Mouse (Mus musculus) embryonic facial prominence, embryonic 11.5 days (tissue): ENCODE data around the gene Msn. TPM values are rescaled to one million over a fixed set of nuclear protein-coding genes. Genes with fewer than 3 reads are reported as not detected.
A peak's percentile ranks its signal among the peaks of the same experiment; 100 is the strongest.
"Not testable (repeated sequence)": the region's sequence is repeated elsewhere in the genome, so short reads cannot be mapped to it uniquely, and the experiment has no call there.

Experiments
- ATAC-seq: fragments of 200-750 bp; cut with Nextera tagmentation; replicated peaks from 2 replicates; pipeline ENCODE4 v1.8.0; 2017; ENCODE audit warnings: low read depth; ENCODE audit not compliant: insufficient number of reproducible peaks, low FRiP score, low TSS enrichment
- DNase-seq: peaks from one replicate; pipeline ENCODE4 v3.0.0-alpha.2; 2015; ENCODE audit warnings: low spot score
- H3K27ac ChIP-seq: fragments of 300-500 bp; sonication (generic); replicated peaks from 2 replicates; pipeline ENCODE4 v1.5.1; 2014; ENCODE audit warnings: mild to moderate bottlenecking, low read depth, low read length, control low read depth
- H3K27me3 ChIP-seq: fragments of 300-500 bp; sonication (generic); 2 replicates; pipeline ENCODE4 v1.6.1; 2014; ENCODE audit warnings: mild to moderate bottlenecking, low read length, moderate library complexity, mixed read lengths; ENCODE audit not compliant: control insufficient read depth, insufficient read depth
- H3K36me3 ChIP-seq: fragments of 300-500 bp; sonication (generic); replicated peaks from 2 replicates; pipeline ENCODE4 v1.6.1; 2014; ENCODE audit warnings: low read depth, mild to moderate bottlenecking, low read length, moderate library complexity, mixed read lengths; ENCODE audit not compliant: control insufficient read depth, insufficient read depth
- H3K4me1 ChIP-seq: fragments of 300-500 bp; sonication (generic); 2 replicates; pipeline ENCODE4 v1.6.1; 2014; ENCODE audit warnings: low read length, mixed read lengths; ENCODE audit not compliant: control insufficient read depth, insufficient read depth
- H3K4me2 ChIP-seq: fragments of 300-500 bp; sonication (generic); 2 replicates; pipeline ENCODE4 v1.6.1; 2014; ENCODE audit warnings: low read depth, mild to moderate bottlenecking, control low read depth, low read length, moderate library complexity
- H3K4me3 ChIP-seq: fragments of 300-500 bp; sonication (generic); 2 replicates; pipeline ENCODE4 v1.5.1; 2014; ENCODE audit warnings: low read depth, low read length, control low read depth
- H3K9ac ChIP-seq: fragments of 300-500 bp; sonication (generic); replicated peaks from 2 replicates; pipeline ENCODE4 v1.6.1; 2014; ENCODE audit warnings: mild to moderate bottlenecking, control low read depth, low read length
- H3K9me3 ChIP-seq: fragments of 300-500 bp; sonication (generic); replicated peaks from 2 replicates; pipeline ENCODE4 v1.6.1; 2016; ENCODE audit warnings: mild to moderate bottlenecking, low read length, inconsistent platforms, mixed read lengths; ENCODE audit not compliant: control insufficient read depth
- WGBS: fragments of 180-500 bp; shearing (Covaris S2); extraction: QIAGEN DNeasy Blood & Tissue Kit; methylation state at CpG from one replicate; pipeline ENCODE4 v1.1.7; 2014; 5-methylcytosine and 5-hydroxymethylcytosine counted together
- polyA plus RNA-seq: library from polyadenylated mRNA; unstranded; fragments of >200 nt; fragmentation: Nextera tagmentation; extraction: Ambion mirVana; gene quantifications from 2 replicates; pipeline ENCODE4 v1.2.1, GENCODE M21; 2014

Msn gene
- polyA plus RNA-seq, 1 experiment from 2014 or later = 94.2 TPM

DNA sequence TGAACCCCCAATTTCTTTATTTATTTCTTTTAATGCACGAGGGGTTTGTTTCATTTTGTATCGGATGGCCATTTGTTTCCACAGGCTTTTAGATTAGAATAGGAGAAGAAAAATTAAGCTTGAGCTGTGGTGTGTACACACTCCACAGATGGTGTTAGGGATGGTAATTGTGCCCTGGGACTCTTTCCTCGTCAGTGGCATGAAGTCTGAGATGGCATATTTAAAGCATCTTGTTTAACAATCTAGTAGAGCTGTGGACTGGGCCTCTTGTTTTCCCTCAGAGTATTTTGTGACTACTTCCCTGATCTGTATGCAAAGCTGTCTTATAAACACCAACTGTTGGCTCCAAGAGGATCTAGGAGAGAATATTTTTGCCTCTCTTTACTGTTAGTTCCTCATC lies 57.5 kb downstream of the Msn start:
- no peaks in the 10 kb centered on the region for H3K9me3 ChIP-seq

DNA sequence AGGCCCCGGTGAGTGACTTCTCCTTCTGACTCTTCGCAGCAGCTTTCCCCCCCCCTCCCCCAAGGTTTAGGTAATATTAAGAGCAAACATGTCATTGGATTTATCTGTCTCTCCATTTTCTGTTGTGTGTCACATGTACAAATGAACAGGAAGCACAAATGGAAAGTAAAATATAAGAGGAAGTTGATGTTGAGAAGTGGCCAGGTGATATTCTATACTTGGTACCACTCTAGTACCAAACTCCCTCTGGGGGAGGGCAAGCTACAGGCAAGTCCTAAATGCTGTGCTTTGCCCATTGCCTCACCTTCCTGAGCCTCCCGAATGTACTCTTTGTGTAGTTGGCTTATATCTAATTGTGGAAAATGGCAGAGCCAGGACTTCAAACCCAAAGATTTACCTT lies 62.1 kb downstream of the Msn start:
- Histone ChIP-seq H3K27ac (no peak overlapping the region), H3K36me3 (no peaks in the 10 kb centered on the region), H3K9me3 (no peaks in the 10 kb centered on the region), H3K9ac (no peak overlapping the region), H3K4me2 (no peak overlapping the region), H3K4me3 (no peak overlapping the region), H3K4me1 (no peaks in the 10 kb centered on the region), H3K27me3 (no peaks in the 10 kb centered on the region)
- 93% methylated on average over 3 of the region's 3 CpGs for WGBS
- DNase-seq (no peak), ATAC-seq (no peak)

More for the DNA sequence above, 57.5 kb downstream of the Msn start:
- ATAC-seq = no peak
- 85% methylated on average over 3 of the region's 3 CpGs for WGBS
- Histone ChIP-seq H3K4me2 (no peak overlapping the region), H3K4me1 (no peaks in the 10 kb centered on the region), H3K9ac (no peak overlapping the region), H3K27ac (no peak overlapping the region), H3K36me3 (no peaks in the 10 kb centered on the region), H3K27me3 (no peaks in the 10 kb centered on the region), H3K4me3 (no peak overlapping the region)
- no peak for DNase-seq

DNA sequence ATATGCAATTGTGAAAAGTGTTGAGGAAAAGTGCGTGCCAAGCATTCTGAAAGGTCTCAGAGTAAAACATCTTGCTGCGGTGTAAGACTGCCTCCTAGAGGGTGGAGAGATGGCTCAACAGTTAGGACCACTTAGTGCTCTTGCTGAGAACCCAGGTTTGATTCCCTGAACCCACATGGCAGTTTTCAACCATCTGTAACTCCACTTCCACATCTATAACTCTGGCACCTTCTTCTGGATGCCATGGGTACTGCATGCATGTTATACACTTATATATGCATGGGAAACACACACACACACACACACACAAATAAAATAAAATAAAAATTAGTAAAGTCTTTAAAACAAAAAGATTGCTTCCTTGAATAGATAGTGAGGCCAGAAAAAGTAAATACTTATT lies 66.7 kb downstream of the Msn start:
- Histone ChIP-seq H3K9me3 (no peaks in the 10 kb centered on the region), H3K4me2 (no peak overlapping the region), H3K4me1 (no peaks in the 10 kb centered on the region), H3K9ac (no peak overlapping the region), H3K27ac (no peak overlapping the region), H3K36me3 (no peaks in the 10 kb centered on the region), H3K27me3 (no peaks in the 10 kb centered on the region), H3K4me3 (no peak overlapping the region)
- no peak for ATAC-seq
- WGBS = 83% methylated on average over 2 of the region's 2 CpGs
- peak; percentile 19 for DNase-seq

DNA sequence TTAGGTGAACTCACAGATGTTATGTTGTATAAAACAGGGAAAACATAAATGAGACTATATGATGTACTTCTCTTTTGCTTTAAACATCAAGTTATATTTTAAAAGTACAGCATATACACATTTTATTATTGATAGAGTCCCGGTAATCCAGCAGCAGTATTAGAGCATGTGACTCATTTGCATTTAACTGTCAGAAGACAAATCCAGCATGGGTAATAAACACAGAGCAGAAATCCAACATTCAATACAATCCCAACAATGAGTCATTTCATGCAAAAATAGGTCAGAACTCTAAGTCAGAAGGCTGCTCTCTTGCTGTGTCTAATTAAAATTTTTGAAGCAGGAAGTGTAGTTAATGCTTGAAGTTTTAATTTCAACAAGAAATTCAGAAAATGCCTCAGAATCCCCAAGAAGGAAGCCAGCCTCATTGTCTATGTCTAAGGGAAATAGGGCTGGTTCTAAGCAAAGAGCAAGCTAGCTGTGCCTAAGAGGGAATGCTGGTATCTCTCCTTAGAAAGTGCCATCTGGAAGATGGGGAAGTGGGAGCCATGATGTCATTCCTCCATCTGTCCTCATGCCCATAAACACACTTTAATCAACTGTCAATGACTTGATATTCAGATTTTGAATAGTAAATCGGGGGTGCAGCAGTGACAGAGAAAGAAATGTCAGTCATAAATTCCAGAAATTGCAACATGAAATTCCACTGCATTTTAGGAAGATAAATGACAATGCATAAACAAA lies 76.0 kb downstream of the Msn start:
- H3K4me1 ChIP-seq = no peaks in the 10 kb centered on the region
- no peak for ATAC-seq
- H3K27me3 ChIP-seq = no peaks in the 10 kb centered on the region
- H3K9ac ChIP-seq = no peak overlapping the region
- H3K36me3 ChIP-seq = no peaks in the 10 kb centered on the region
- no peak overlapping the region for H3K27ac ChIP-seq
- no peaks in the 10 kb centered on the region for H3K9me3 ChIP-seq
- DNase-seq = no peak
- no peak overlapping the region for H3K4me3 ChIP-seq
- WGBS = 80% methylated on average over 2 of the region's 2 CpGs
- H3K4me2 ChIP-seq = no peak overlapping the region

DNA sequence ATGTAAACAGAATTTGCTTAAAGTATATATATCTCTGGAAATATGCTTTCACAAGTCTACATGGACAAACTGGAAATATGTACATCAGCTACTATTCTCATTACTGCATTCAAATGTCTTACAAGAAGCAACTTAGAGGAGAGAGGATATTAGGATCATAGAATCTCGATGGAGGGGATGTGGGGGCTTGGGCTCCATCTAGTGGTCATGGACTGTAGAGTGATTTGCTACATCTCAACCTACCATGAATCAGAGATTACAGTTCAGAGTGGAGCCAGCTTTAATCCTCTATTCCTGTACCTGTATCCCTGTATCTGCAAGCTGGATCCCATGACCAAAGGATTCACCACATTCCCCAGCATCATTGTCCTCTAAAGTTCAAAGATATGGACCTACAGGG lies 82.6 kb downstream of the Msn start:
- WGBS = 4% methylated on average over 1 of the region's 1 CpGs
- Histone ChIP-seq H3K9ac (no peak overlapping the region), H3K4me1 (no peaks in the 10 kb centered on the region), H3K27ac (no peak overlapping the region), H3K4me2 (no peak overlapping the region), H3K27me3 (no peaks in the 10 kb centered on the region), H3K4me3 (no peak overlapping the region), H3K36me3 (no peaks in the 10 kb centered on the region), H3K9me3 (no peaks in the 10 kb centered on the region)
- DNase-seq = peak; percentile 47
- ATAC-seq = no peak

DNA sequence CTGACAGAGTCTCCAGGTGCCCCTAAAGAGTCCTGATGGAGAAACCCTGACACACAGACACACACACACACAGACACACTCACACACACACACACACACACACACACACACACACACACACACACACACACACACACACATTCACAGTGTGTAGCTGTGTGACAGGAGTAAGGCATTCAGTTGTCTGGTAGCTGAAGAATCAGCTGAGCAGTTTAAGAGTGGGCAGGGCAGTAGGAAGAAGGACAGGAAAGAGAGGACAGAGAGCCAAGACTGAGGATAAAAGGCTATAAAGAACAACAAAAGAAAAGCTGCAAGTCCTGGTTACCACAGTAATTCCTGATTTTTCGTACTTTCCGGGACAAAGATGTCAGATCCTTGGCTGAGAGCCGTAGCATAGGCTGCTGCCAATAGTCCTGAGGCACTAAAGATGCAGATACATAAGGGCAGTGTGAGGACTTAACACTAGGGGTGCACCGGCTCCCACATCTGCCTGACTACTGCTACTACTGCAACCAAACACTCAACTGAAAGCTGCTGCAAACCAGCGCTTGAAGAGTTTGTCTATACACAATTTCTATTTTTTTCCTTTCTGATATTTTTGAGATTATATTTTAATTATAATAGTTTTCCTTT lies 88.4 kb downstream of the Msn start:
- no peak overlapping the region for H3K4me2 ChIP-seq
- no peak overlapping the region for H3K27ac ChIP-seq
- no peaks in the 10 kb centered on the region for H3K36me3 ChIP-seq
- H3K9ac ChIP-seq = no peak overlapping the region
- H3K9me3 ChIP-seq = no peaks in the 10 kb centered on the region
- no peaks in the 10 kb centered on the region for H3K27me3 ChIP-seq
- WGBS = 73% methylated on average over 5 of the region's 5 CpGs
- no peak overlapping the region for H3K4me3 ChIP-seq
- no peaks in the 10 kb centered on the region for H3K4me1 ChIP-seq
- DNase-seq (no peak), ATAC-seq (no peak)

DNA sequence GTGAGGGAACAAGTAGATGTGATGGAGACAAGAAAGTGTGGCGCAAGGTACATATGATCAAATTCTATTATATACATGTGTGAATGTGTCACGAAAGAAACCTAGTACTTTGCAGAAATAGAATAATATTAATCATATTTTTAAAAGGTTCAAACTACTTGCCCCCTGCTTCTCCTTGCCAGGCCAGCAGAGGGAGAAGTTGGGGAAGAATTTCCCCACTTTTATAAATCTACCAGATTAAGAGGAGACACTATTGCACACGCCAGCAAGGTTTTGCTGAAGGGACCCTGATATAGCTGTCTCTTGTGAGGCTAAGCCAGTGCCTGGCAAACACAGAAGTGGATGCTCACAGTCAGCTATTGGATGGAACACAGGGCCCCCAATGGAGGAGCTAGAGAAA lies 109.3 kb downstream of the Msn start:
- not testable (repeated sequence) for H3K27me3 ChIP-seq, H3K4me1 ChIP-seq, H3K4me3 ChIP-seq, H3K27ac ChIP-seq, ATAC-seq, H3K9me3 ChIP-seq, H3K4me2 ChIP-seq, H3K9ac ChIP-seq, H3K36me3 ChIP-seq, DNase-seq
- 79% methylated on average over 3 of the region's 3 CpGs for WGBS

DNA sequence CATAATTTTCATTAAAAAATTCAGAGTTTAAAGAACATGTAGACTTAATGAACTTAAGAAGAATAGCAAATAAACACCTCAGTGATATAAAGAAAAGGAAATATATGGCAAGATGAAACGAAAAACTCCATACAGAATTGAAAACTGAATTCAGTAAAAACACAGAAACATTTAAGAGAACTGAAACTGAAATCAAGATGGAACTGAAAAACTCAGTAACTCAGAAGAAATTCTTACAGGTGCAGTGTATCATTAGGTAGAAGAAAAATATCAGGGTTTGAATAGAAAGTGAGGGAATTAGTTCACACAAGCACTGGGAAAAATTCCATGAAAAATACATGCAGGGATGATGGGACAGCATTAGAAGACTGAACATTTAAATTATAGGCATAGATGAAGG lies 111.0 kb downstream of the Msn start:
- Histone ChIP-seq H3K4me1 (no peaks in the 10 kb centered on the region), H3K9ac (no peak overlapping the region), H3K36me3 (no peaks in the 10 kb centered on the region), H3K27me3 (no peaks in the 10 kb centered on the region), H3K27ac (no peak overlapping the region), H3K4me3 (no peak overlapping the region), H3K9me3 (no peaks in the 10 kb centered on the region), H3K4me2 (no peak overlapping the region)
- no peak for DNase-seq
- WGBS = 50% methylated on average over 1 of the region's 1 CpGs
- ATAC-seq = no peak
